Mouse (Mus musculus) adrenal gland, postnatal 36 days (tissue): ENCODE results near the gene Lrrc4c. TPM values are rescaled to one million over a fixed set of nuclear protein-coding genes. Genes with fewer than 3 reads are reported as not detected.

ENCODE experiments used
- DNase-seq, 2 experiments: peaks; one replicate each; pipeline ENCODE4 v3.0.0; 2021; ENCODE audit warnings: mixed read lengths in 1 of 2
- microRNA-seq: library from miRNA; unstranded; fragments of <30 nt; microRNA quantifications from one replicate; pipeline ENCODE4 v1.2.0, GENCODE M21; 2021
- total RNA-seq, 2 experiments: library from RNA; stranded (reverse); gene quantifications; 2 replicates each; pipeline ENCODE4 v1.2.3; 2021

Lrrc4c gene
- total RNA-seq, 2 experiments from 2014 or later, result 1.4 to 2.4 TPM

- no peak for DNase-seq
Observed at GRCm38 (mm10) chr2:97609436-97609835, 1291.5 kb downstream of the Lrrc4c start.

- DNase-seq, result no peak
Observed at GRCm38 (mm10) chr2:97610566-97610965, 1292.6 kb downstream of the Lrrc4c start.

- no peak for DNase-seq
Observed at GRCm38 (mm10) chr2:97614724-97615123, 1296.8 kb downstream of the Lrrc4c start.

GRCm38 (mm10) chr2:97618589-97618988 lies 1300.6 kb downstream of the Lrrc4c start:
- no peak for DNase-seq

GRCm38 (mm10) chr2:97639941-97640340 lies 1322.0 kb downstream of the Lrrc4c start:
- no peak for DNase-seq

- no peak for DNase-seq
Observed at GRCm38 (mm10) chr2:97641661-97642060, 1323.7 kb downstream of the Lrrc4c start.

GRCm38 (mm10) chr2:97652711-97653110 lies 1334.7 kb downstream of the Lrrc4c start:
- no peak for DNase-seq

Small RNA genes within 50 kb of the gene (microRNA-seq; reads per million reads assigned to microRNA genes)
- not detected for gene Gm44320
